Mouse (Mus musculus) spleen, adult 2 months (tissue): ENCODE measurements around the gene Gm47995. TPM values are rescaled to one million over a fixed set of nuclear protein-coding genes. Genes with fewer than 3 reads are reported as not detected.

Source experiments
- DNase-seq, 2 experiments: peaks; one replicate each; pipeline versions ENCODE4 v3.0.0 to v3.0.0-alpha.2; 2012 to 2021; ENCODE audit warnings: low spot score in 2 of 2, low read depth in 1 of 2
- H3K27ac ChIP-seq: fragments of 200-500 bp; 2 replicates; pipeline ENCODE4 v1.5.1; 2012; ENCODE audit warnings: low read length, inconsistent platforms; ENCODE audit not compliant: insufficient read depth
- H3K27me3 ChIP-seq: fragments of 200-500 bp; 2 replicates; pipeline ENCODE4 v1.6.1; 2012; ENCODE audit warnings: mild to moderate bottlenecking, moderate library complexity, low read length, inconsistent platforms; ENCODE audit not compliant: control insufficient read depth, insufficient read depth
- H3K36me3 ChIP-seq: fragments of 200-500 bp; 2 replicates; pipeline ENCODE4 v1.6.1; 2012; ENCODE audit warnings: mild to moderate bottlenecking, low read length, inconsistent platforms; ENCODE audit not compliant: control insufficient read depth, insufficient read depth
- H3K4me1 ChIP-seq: fragments of 200-500 bp; 2 replicates; pipeline ENCODE4 v1.6.1; 2011; ENCODE audit warnings: inconsistent platforms; ENCODE audit not compliant: control insufficient read depth, insufficient read depth, insufficient read length
- H3K4me3 ChIP-seq: fragments of 200-500 bp; 2 replicates; pipeline ENCODE4 v1.5.1; 2011; ENCODE audit warnings: mild to moderate bottlenecking, inconsistent platforms; ENCODE audit not compliant: insufficient read depth, insufficient read length; ENCODE audit errors: extremely low read depth
- CTCF ChIP-seq: fragments of 200-500 bp; IDR thresholded peaks from 2 replicates; pipeline ENCODE4 v1.5.1; 2011; ENCODE audit warnings: mild to moderate bottlenecking, inconsistent platforms; ENCODE audit not compliant: insufficient read depth, insufficient read length, insufficient replicate concordance; ENCODE audit errors: extremely low read depth
- POLR2A ChIP-seq: fragments of 200-500 bp; IDR thresholded peaks from 2 replicates; pipeline ENCODE4 v1.6.1; 2011; ENCODE audit warnings: low read depth, low read length, inconsistent platforms
- WGBS: fragments of 180-500 bp; shearing (Covaris S2); methylation state at CpG from one replicate; pipeline ENCODE4 v1.1.7; 2018; 5-methylcytosine and 5-hydroxymethylcytosine counted together
- polyA plus RNA-seq: library from polyadenylated mRNA; depleted of rRNA; stranded (reverse); fragments of >200 nt; gene quantifications from 2 replicates; pipeline ENCODE4 v1.2.3, GENCODE M21; 2012

Gene Gm47995
- polyA plus RNA-seq, 1 experiment, result 0.11 TPM

DNA sequence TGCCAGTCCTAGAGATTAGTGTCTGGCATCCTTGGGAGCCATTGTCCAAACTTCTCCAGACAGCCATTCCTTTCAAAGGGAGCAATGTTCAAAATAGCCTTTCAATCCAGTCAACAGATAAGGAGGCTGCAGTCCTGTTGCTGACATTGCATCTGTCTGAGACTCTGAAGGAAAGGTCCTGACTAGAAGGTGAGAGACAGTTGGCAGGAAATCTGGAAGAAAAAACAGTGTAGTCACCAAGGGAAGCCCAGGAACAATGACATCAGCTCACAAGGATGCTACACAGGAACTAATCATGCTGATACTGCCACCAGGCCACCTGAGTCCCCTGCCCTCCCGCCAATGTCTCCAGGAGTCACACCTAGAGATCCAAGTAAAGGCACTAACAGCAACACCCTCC, 25.1 kb downstream of the Gm47995 start:
- peaks cover 2% of the 10 kb centered on the region; the same call in 1 of the 2 replicates for H3K4me1 ChIP-seq
- WGBS, result 100% methylated on average over 1 of the region's 1 CpGs
- H3K36me3 ChIP-seq, result no peaks in the 10 kb centered on the region
- DNase-seq, result no peak
- TF ChIP-seq POLR2A (no peak), CTCF (no peak)
- no peak overlapping the region for H3K4me3 ChIP-seq
- no peak overlapping the region for H3K27ac ChIP-seq
- no peaks in the 10 kb centered on the region for H3K27me3 ChIP-seq

GRCm38 (mm10) chr1:151224536-151224935, 26.3 kb downstream of the Gm47995 start:
- Histone ChIP-seq H3K4me1 (no peaks in the 10 kb centered on the region; the same call in 1 of the 2 replicates), H3K4me3 (no peak overlapping the region), H3K27ac (no peak overlapping the region), H3K36me3 (no peaks in the 10 kb centered on the region), H3K27me3 (no peaks in the 10 kb centered on the region)
- no peak for DNase-seq
- WGBS, result 98% methylated on average over 1 of the region's 1 CpGs
- no peak for TF ChIP-seq CTCF
- no peak for TF ChIP-seq POLR2A

DNA sequence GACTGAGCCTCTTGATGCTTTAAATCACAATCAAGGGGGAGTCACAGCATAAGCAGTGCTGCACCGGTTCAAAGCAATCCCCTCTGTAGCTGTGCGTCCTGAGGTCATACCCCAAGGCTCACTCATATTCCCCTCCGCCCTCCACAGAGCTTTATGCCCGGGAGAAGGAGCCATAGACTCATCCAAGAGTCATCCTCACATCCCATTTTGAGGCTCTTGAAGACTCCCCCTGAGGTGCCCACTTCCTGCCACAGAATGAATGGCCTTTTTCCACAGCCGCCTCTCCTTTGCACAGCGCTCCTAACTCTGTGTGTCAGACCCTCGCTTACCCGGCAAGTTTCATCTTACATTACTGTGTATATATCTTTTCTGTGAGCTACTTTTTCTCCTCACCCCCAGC, 29.3 kb downstream of the Gm47995 start:
- WGBS, result 83% methylated on average over 8 of the region's 8 CpGs
- no peak overlapping the region for H3K4me3 ChIP-seq
- no peak for TF ChIP-seq CTCF
- TF ChIP-seq POLR2A, result no peak
- H3K36me3 ChIP-seq, result no peaks in the 10 kb centered on the region
- H3K4me1 ChIP-seq, result no peaks in the 10 kb centered on the region; the same call in 1 of the 2 replicates
- DNase-seq, result no peak
- no peak overlapping the region for H3K27ac ChIP-seq
- H3K27me3 ChIP-seq, result no peaks in the 10 kb centered on the region

DNA sequence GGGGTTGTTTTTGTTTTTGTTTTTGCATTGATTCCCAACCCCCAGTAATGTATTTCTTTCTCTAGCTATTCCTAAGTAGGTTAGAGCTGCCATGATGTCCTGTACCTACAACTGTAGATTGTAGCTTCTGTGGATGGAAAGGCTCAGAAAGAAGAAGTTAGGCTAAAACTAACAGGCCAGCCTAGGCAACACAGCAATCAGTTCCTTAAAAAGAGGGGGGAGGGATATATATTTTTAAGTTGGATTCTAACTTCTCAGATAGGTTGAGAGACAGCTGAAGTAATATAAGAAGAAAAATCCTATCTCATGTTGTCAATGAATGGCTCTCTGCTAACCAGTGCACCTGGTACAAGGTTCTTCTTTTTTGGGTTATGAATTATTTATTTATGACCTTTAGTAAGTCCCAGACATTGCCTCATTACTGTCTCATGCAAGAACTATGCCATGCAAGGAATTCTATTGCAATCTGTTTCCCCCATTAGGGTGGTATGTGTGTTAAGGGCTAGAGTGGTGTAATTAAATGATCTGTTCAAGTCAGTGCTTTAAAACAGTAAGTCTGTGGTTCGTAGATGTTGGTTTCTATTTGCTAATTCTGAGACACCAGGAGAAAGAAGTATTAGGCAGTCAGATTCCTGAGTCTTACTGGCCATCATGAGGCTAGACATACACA, 30.2 kb downstream of the Gm47995 start:
- 82% methylated on average over 1 of the region's 1 CpGs for WGBS
- Histone ChIP-seq H3K27ac (no peak overlapping the region), H3K4me1 (no peaks in the 10 kb centered on the region; the same call in 1 of the 2 replicates), H3K4me3 (no peak overlapping the region), H3K36me3 (no peaks in the 10 kb centered on the region), H3K27me3 (no peaks in the 10 kb centered on the region)
- DNase-seq, result no peak
- no peak for TF ChIP-seq POLR2A
- no peak for TF ChIP-seq CTCF

GRCm38 (mm10) chr1:151232346-151232745, 34.1 kb downstream of the Gm47995 start:
- no peak for DNase-seq
- H3K27me3 ChIP-seq, result no peaks in the 10 kb centered on the region
- TF ChIP-seq CTCF, result no peak
- no peak for TF ChIP-seq POLR2A
- WGBS, result 84% methylated on average over 3 of the region's 3 CpGs
- no peaks in the 10 kb centered on the region for H3K36me3 ChIP-seq
- H3K4me3 ChIP-seq, result no peak overlapping the region
- no peaks in the 10 kb centered on the region; the same call in 1 of the 2 replicates for H3K4me1 ChIP-seq
- H3K27ac ChIP-seq, result no peak overlapping the region

- no peak for TF ChIP-seq CTCF
- TF ChIP-seq POLR2A, result no peak
- 80% methylated on average over 3 of the region's 3 CpGs for WGBS
These were observed 35.5 kb downstream of the Gm47995 start for GRCm38 (mm10) chr1:151233756-151234155.

GRCm38 (mm10) chr1:151235574-151235973, 37.3 kb downstream of the Gm47995 start:
- TF ChIP-seq POLR2A (no peak), CTCF (no peak)
- WGBS, result 89% methylated on average over 2 of the region's 2 CpGs
- no peak overlapping the region for H3K27ac ChIP-seq
- H3K4me3 ChIP-seq, result no peak overlapping the region
- H3K27me3 ChIP-seq, result no peaks in the 10 kb centered on the region
- DNase-seq, result no peak
- no peaks in the 10 kb centered on the region for H3K36me3 ChIP-seq
- no peaks in the 10 kb centered on the region for H3K4me1 ChIP-seq

More at GRCm38 (mm10) chr1:151233756-151234155, 35.5 kb downstream of the Gm47995 start:
- no peak overlapping the region for H3K27ac ChIP-seq
- no peak overlapping the region for H3K4me3 ChIP-seq
- H3K27me3 ChIP-seq, result no peaks in the 10 kb centered on the region
- H3K4me1 ChIP-seq, result no peaks in the 10 kb centered on the region; the same call in 1 of the 2 replicates
- no peak for DNase-seq
- no peaks in the 10 kb centered on the region for H3K36me3 ChIP-seq
